ENCODE assay signal across 12 mouse cellular contexts in the genomic region with DNA sequence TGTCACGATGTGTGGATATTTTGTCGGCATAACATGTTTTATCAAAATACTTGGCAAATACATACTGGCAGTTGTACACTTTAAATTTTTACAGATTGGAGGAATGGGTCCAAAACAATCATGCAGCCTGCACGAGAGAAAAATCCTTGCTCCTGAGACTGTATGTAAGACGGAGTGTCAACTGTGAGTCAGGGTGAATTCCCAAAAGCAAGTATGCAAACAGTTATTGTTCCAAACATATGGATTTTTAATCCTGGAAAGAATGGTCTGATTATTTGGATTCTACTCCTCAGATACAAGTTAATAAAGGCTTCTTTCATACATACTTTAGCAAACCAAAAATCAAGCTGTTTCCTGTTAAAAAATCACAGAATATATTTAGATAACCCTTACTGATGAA. TPM values are rescaled to one million over a fixed set of nuclear protein-coding genes. Genes with fewer than 3 reads are reported as not detected.
"Had no signal": no experiment of that assay in that cellular context is flagged by ENCODE, and none has a peak within 500 bp of the region (broad histone marks: within the 10 kb centered on the region; RNA-seq: fewer than 3 reads in every experiment).

No protein-coding gene starts in this region.

- H3K36me3 ChIP-seq: limb, embryonic 12.5 days; neural tube, embryonic 12.5 days had no signal

- H3K9ac ChIP-seq: limb, embryonic 12.5 days; liver, embryonic 14.5 days; neural tube, embryonic 12.5 days had no signal

- H3K4me2 ChIP-seq: limb, embryonic 12.5 days; neural tube, embryonic 12.5 days had no signal

- H3K27me3 ChIP-seq: limb, embryonic 12.5 days; neural tube, embryonic 12.5 days had no signal

- H3K4me3 ChIP-seq: limb, embryonic 12.5 days; neural tube, embryonic 12.5 days had no signal

- H3K27ac ChIP-seq: limb, embryonic 12.5 days; liver, embryonic 14.5 days; neural tube, embryonic 12.5 days; stomach, postnatal 0 days had no signal

- H3K9me3 ChIP-seq: limb, embryonic 12.5 days; neural tube, embryonic 12.5 days had no signal

- DNase-seq: kidney, adult 8-10 months; kidney, postnatal 10 days; kidney, postnatal 4 days; liver; lung, adult 18-20 months; midbrain, embryonic 14.5 days; thymus, postnatal 4 days had no signal

RNA-seq across cellular contexts. Expression of a gene that starts 4.1 kb away (rescaled TPM):
- total RNA-seq: megakaryocyte-erythroid progenitor cell, adult 5-6 weeks had no signal
